Mouse (Mus musculus): Measurements from ENCODE around the gene Cd82. TPM values are rescaled to one million over a fixed set of nuclear protein-coding genes. Genes with fewer than 3 reads are reported as not detected.

The Cd82 gene
- polyA plus RNA-seq, 1 experiment = 42.7 TPM

GRCm38 (mm10) chr2:93439812-93440559, 23.0 kb downstream of the Cd82 start:
- Histone ChIP-seq H3K4me3 (replicated peaks) (no peak overlapping the region), H3K9me3 (ENCODE audit: control insufficient read depth, low read length) (no peaks in the 10 kb centered on the region), H3K4me1 (ENCODE audit: control insufficient read depth) (peaks cover 78% of the 10 kb centered on the region), H3K36me3 (ENCODE audit: control insufficient read depth) (peaks cover 100% of the 10 kb centered on the region), H3K27me3 (ENCODE audit: control insufficient read depth) (no peaks in the 10 kb centered on the region)
- TF ChIP-seq TAL1 (IDR thresholded peaks at IDR 0.05; ENCODE audit: low read length) (no peak), GATA1 (IDR thresholded peaks at IDR 0.05; ENCODE audit: low read length) (no peak)

- peaks cover 100% of the 10 kb centered on the region for H3K36me3 ChIP-seq (ENCODE audit: control insufficient read depth)
- TF ChIP-seq TAL1 (IDR thresholded peaks at IDR 0.05; ENCODE audit: low read length) = no peak
- no peak for TF ChIP-seq GATA1 (IDR thresholded peaks at IDR 0.05; ENCODE audit: low read length)
- H3K4me1 ChIP-seq (ENCODE audit: control insufficient read depth) = peaks cover 72% of the 10 kb centered on the region
- H3K27me3 ChIP-seq (ENCODE audit: control insufficient read depth) = no peaks in the 10 kb centered on the region
- H3K4me3 ChIP-seq (replicated peaks) = no peak overlapping the region
- H3K9me3 ChIP-seq (ENCODE audit: control insufficient read depth, low read length) = no peaks in the 10 kb centered on the region
Measured at GRCm38 (mm10) chr2:93439352-93439771, 23.6 kb downstream of the Cd82 start.

GRCm38 (mm10) chr2:93438335-93438734, 24.6 kb downstream of the Cd82 start:
- H3K9me3 ChIP-seq (ENCODE audit: control insufficient read depth, low read length) = no peaks in the 10 kb centered on the region
- peaks cover 100% of the 10 kb centered on the region for H3K36me3 ChIP-seq (ENCODE audit: control insufficient read depth)
- no peak for TF ChIP-seq GATA1 (IDR thresholded peaks at IDR 0.05; ENCODE audit: low read length)
- no peak for TF ChIP-seq TAL1 (IDR thresholded peaks at IDR 0.05; ENCODE audit: low read length)
- no peaks in the 10 kb centered on the region for H3K27me3 ChIP-seq (ENCODE audit: control insufficient read depth)
- peaks cover 63% of the 10 kb centered on the region for H3K4me1 ChIP-seq (ENCODE audit: control insufficient read depth)
- no peak overlapping the region for H3K4me3 ChIP-seq (replicated peaks)

- H3K36me3 ChIP-seq (ENCODE audit: control insufficient read depth) = peaks cover 100% of the 10 kb centered on the region
- no peaks in the 10 kb centered on the region for H3K27me3 ChIP-seq (ENCODE audit: control insufficient read depth)
- no peaks in the 10 kb centered on the region for H3K9me3 ChIP-seq (ENCODE audit: control insufficient read depth, low read length)
- no peak overlapping the region for H3K4me3 ChIP-seq (replicated peaks)
- no peak for TF ChIP-seq GATA1 (IDR thresholded peaks at IDR 0.05; ENCODE audit: low read length)
- no peak for TF ChIP-seq TAL1 (IDR thresholded peaks at IDR 0.05; ENCODE audit: low read length)
- peaks cover 52% of the 10 kb centered on the region for H3K4me1 ChIP-seq (ENCODE audit: control insufficient read depth)
Measured at GRCm38 (mm10) chr2:93435577-93435976, 27.4 kb downstream of the Cd82 start.

- H3K4me1 ChIP-seq (ENCODE audit: control insufficient read depth) = peaks cover 46% of the 10 kb centered on the region
- H3K4me3 ChIP-seq (replicated peaks) = no peak overlapping the region
- TF ChIP-seq GATA1 (IDR thresholded peaks at IDR 0.05; ENCODE audit: low read length) (no peak), TAL1 (IDR thresholded peaks at IDR 0.05; ENCODE audit: low read length) (no peak)
- H3K27me3 ChIP-seq (ENCODE audit: control insufficient read depth) = no peaks in the 10 kb centered on the region
- H3K9me3 ChIP-seq (ENCODE audit: control insufficient read depth, low read length) = no peaks in the 10 kb centered on the region
- H3K36me3 ChIP-seq (ENCODE audit: control insufficient read depth) = peaks cover 100% of the 10 kb centered on the region
Measured at GRCm38 (mm10) chr2:93434896-93435295, 28.0 kb downstream of the Cd82 start.

GRCm38 (mm10) chr2:93433543-93433942, 29.4 kb downstream of the Cd82 start:
- Histone ChIP-seq H3K4me3 (replicated peaks) (no peak overlapping the region), H3K27me3 (ENCODE audit: control insufficient read depth) (no peaks in the 10 kb centered on the region), H3K4me1 (ENCODE audit: control insufficient read depth) (peaks cover 36% of the 10 kb centered on the region), H3K9me3 (ENCODE audit: control insufficient read depth, low read length) (no peaks in the 10 kb centered on the region), H3K36me3 (ENCODE audit: control insufficient read depth) (peaks cover 100% of the 10 kb centered on the region)
- TF ChIP-seq GATA1 (IDR thresholded peaks at IDR 0.05; ENCODE audit: low read length) = no peak

GRCm38 (mm10) chr2:93432600-93433389, 30.1 kb downstream of the Cd82 start:
- Histone ChIP-seq H3K9me3 (ENCODE audit: control insufficient read depth, low read length) (no peaks in the 10 kb centered on the region), H3K27me3 (ENCODE audit: control insufficient read depth) (no peaks in the 10 kb centered on the region), H3K4me1 (ENCODE audit: control insufficient read depth) (peaks cover 30% of the 10 kb centered on the region), H3K36me3 (ENCODE audit: control insufficient read depth) (peaks cover 100% of the 10 kb centered on the region), H3K4me3 (replicated peaks) (no peak overlapping the region)
- TF ChIP-seq GATA1 (IDR thresholded peaks at IDR 0.05; ENCODE audit: low read length) = no peak

GRCm38 (mm10) chr2:93431575-93432325, 31.2 kb downstream of the Cd82 start:
- TF ChIP-seq TAL1 (IDR thresholded peaks at IDR 0.05; ENCODE audit: low read length) = no peak
- no peak for TF ChIP-seq GATA1 (IDR thresholded peaks at IDR 0.05; ENCODE audit: low read length)
- peaks cover 100% of the 10 kb centered on the region for H3K36me3 ChIP-seq (ENCODE audit: control insufficient read depth)
- peaks cover 23% of the 10 kb centered on the region for H3K4me1 ChIP-seq (ENCODE audit: control insufficient read depth)
- H3K9me3 ChIP-seq (ENCODE audit: control insufficient read depth, low read length) = no peaks in the 10 kb centered on the region
- H3K4me3 ChIP-seq (replicated peaks) = no peak overlapping the region
- H3K27me3 ChIP-seq (ENCODE audit: control insufficient read depth) = no peaks in the 10 kb centered on the region

- Histone ChIP-seq H3K9me3 (ENCODE audit: control insufficient read depth, low read length) (no peaks in the 10 kb centered on the region), H3K36me3 (ENCODE audit: control insufficient read depth) (peaks cover 100% of the 10 kb centered on the region), H3K4me1 (ENCODE audit: control insufficient read depth) (peaks cover 23% of the 10 kb centered on the region), H3K4me3 (replicated peaks) (no peak overlapping the region), H3K27me3 (ENCODE audit: control insufficient read depth) (no peaks in the 10 kb centered on the region)
- no peak for TF ChIP-seq GATA1 (IDR thresholded peaks at IDR 0.05; ENCODE audit: low read length)
Measured at GRCm38 (mm10) chr2:93430993-93431392, 31.9 kb downstream of the Cd82 start.
